Mouse (Mus musculus) small intestine, adult 2 months (tissue): ENCODE results near the gene Lrrc19.

Experiments
- CTCF ChIP-seq: fragments of 200-500 bp; IDR thresholded peaks from 2 replicates; pipeline ENCODE4 v1.5.1; 2012; ENCODE audit warnings: low read depth, mild to moderate bottlenecking, control low read depth, inconsistent platforms, low read length, moderate library complexity, mixed read lengths; ENCODE audit not compliant: insufficient replicate concordance, insufficient read length; ENCODE audit errors: extremely low read depth
- POLR2A ChIP-seq: fragments of 200-500 bp; IDR thresholded peaks from 2 replicates; pipeline ENCODE4 v1.6.1; 2012; ENCODE audit warnings: low read depth, mild to moderate bottlenecking, control low read depth, inconsistent platforms, low read length, moderate library complexity

GRCm38 (mm10) chr4:94613972-94614626 is 35.8 kb downstream of the Lrrc19 start, which contains the start of gene Ift74:
- TF ChIP-seq CTCF (no peak), POLR2A (no peak)
